Mouse (Mus musculus) olfactory bulb, adult 2 months (tissue): ENCODE data around the gene Ttll3. TPM values are rescaled to one million over a fixed set of nuclear protein-coding genes. Genes with fewer than 3 reads are reported as not detected.
A peak's percentile ranks its signal among the peaks of the same experiment; 100 is the strongest.

ENCODE experiments used
- H3K27ac ChIP-seq: fragments of 200-500 bp; 2 replicates; pipeline ENCODE4 v1.5.1; 2012; ENCODE audit warnings: low read depth, low read length; ENCODE audit not compliant: insufficient read depth
- H3K4me1 ChIP-seq: fragments of 200-500 bp; 2 replicates; pipeline ENCODE4 v1.6.1; 2012; ENCODE audit warnings: low read length; ENCODE audit not compliant: control insufficient read depth, insufficient read depth
- H3K4me3 ChIP-seq: fragments of 200-500 bp; 2 replicates; pipeline ENCODE4 v1.5.1; 2012; ENCODE audit warnings: mild to moderate bottlenecking, low read depth, low read length, moderate library complexity; ENCODE audit not compliant: insufficient read depth
- CTCF ChIP-seq: fragments of 200-500 bp; IDR thresholded peaks from 2 replicates; pipeline ENCODE4 v1.5.1; 2012; ENCODE audit warnings: low read depth, mild to moderate bottlenecking, low read length, moderate library complexity; ENCODE audit not compliant: insufficient read depth
- POLR2A ChIP-seq: fragments of 200-500 bp; IDR thresholded peaks from 2 replicates; pipeline ENCODE4 v1.6.1; 2012; ENCODE audit warnings: mild to moderate bottlenecking, low read depth, low read length, moderate library complexity; ENCODE audit not compliant: insufficient read depth
- WGBS: fragments of 180-500 bp; shearing (Covaris S2); methylation state at CpG from one replicate; pipeline ENCODE4 v1.1.7; 2018; 5-methylcytosine and 5-hydroxymethylcytosine counted together
- polyA plus RNA-seq: library from polyadenylated mRNA; stranded (reverse); fragments of >200 nt; gene quantifications from 2 replicates; pipeline ENCODE4 v1.2.4, GENCODE M21; 2012; ENCODE audit warnings: low replicate concordance; ENCODE audit not compliant: missing spikeins, insufficient read depth, insufficient read length

Gene Ttll3
- polyA plus RNA-seq, 1 experiment, result not detected

- H3K4me1 ChIP-seq, result peaks cover 12% of the 10 kb centered on the region
- no peak overlapping the region for H3K4me3 ChIP-seq
- 93% methylated on average over 3 of the region's 3 CpGs for WGBS
- no peak overlapping the region for H3K27ac ChIP-seq
- TF ChIP-seq POLR2A (no peak), CTCF (no peak)
Measured at GRCm38 (mm10) chr6:113390715-113391114, 1.7 kb downstream of the Ttll3 start.

GRCm38 (mm10) chr6:113392015-113392386 lies 2.9 kb downstream of the Ttll3 start:
- WGBS, result 22% methylated on average over 10 of the region's 10 CpGs
- Histone ChIP-seq H3K27ac (no peak overlapping the region), H3K4me1 (peaks cover 12% of the 10 kb centered on the region), H3K4me3 (peak overlapping the region; percentile 47)
- TF ChIP-seq CTCF (no peak), POLR2A (no peak)

- H3K27ac ChIP-seq, result no peak overlapping the region
- no peak for TF ChIP-seq CTCF
- TF ChIP-seq POLR2A, result no peak
- 7% methylated on average over 51 of the region's 51 CpGs for WGBS
Measured at GRCm38 (mm10) chr6:113392387-113393071, 3.5 kb downstream of the Ttll3 start.

GRCm38 (mm10) chr6:113393951-113394350 lies 4.9 kb downstream of the Ttll3 start:
- 90% methylated on average over 6 of the region's 6 CpGs for WGBS
- H3K4me3 ChIP-seq, result no peak overlapping the region
- no peak overlapping the region for H3K27ac ChIP-seq
- H3K4me1 ChIP-seq, result peaks cover 12% of the 10 kb centered on the region
- no peak for TF ChIP-seq CTCF
- TF ChIP-seq POLR2A, result no peak

More at GRCm38 (mm10) chr6:113392387-113393071, 3.5 kb downstream of the Ttll3 start:
- H3K4me1 ChIP-seq, result peaks cover 12% of the 10 kb centered on the region
- H3K4me3 ChIP-seq, result peak overlapping the region; percentile 47

- 94% methylated on average over 11 of the region's 11 CpGs for WGBS
- Histone ChIP-seq H3K27ac (no peak overlapping the region), H3K4me1 (peaks cover 12% of the 10 kb centered on the region), H3K4me3 (no peak overlapping the region)
- TF ChIP-seq CTCF, result no peak
Measured at GRCm38 (mm10) chr6:113394811-113395210, 5.8 kb downstream of the Ttll3 start.

GRCm38 (mm10) chr6:113395501-113395900 lies 6.4 kb downstream of the Ttll3 start:
- no peak overlapping the region for H3K27ac ChIP-seq
- H3K4me1 ChIP-seq, result peaks cover 12% of the 10 kb centered on the region
- H3K4me3 ChIP-seq, result no peak overlapping the region
- 95% methylated on average over 6 of the region's 6 CpGs for WGBS
- TF ChIP-seq CTCF (no peak), POLR2A (no peak)

- no peak overlapping the region for H3K27ac ChIP-seq
- WGBS, result 88% methylated on average over 10 of the region's 10 CpGs
- H3K4me3 ChIP-seq, result no peak overlapping the region
- H3K4me1 ChIP-seq, result peaks cover 12% of the 10 kb centered on the region
- TF ChIP-seq CTCF (no peak), POLR2A (no peak)
Measured at GRCm38 (mm10) chr6:113396270-113397030, 7.4 kb downstream of the Ttll3 start.

- Histone ChIP-seq H3K27ac (no peak overlapping the region), H3K4me1 (no peaks in the 10 kb centered on the region), H3K4me3 (no peak overlapping the region)
- TF ChIP-seq CTCF, result no peak
- TF ChIP-seq POLR2A, result no peak
- WGBS, result 81% methylated on average over 13 of the region's 13 CpGs
Measured at GRCm38 (mm10) chr6:113402094-113402493, 13.0 kb downstream of the Ttll3 start.
